Mouse (Mus musculus): ENCODE data around the gene Dohh. TPM values are rescaled to one million over a fixed set of nuclear protein-coding genes. Genes with fewer than 3 reads are reported as not detected.

Dohh gene
- polyA plus RNA-seq, 1 experiment from 2014 or later, result 73.5 TPM

DNA sequence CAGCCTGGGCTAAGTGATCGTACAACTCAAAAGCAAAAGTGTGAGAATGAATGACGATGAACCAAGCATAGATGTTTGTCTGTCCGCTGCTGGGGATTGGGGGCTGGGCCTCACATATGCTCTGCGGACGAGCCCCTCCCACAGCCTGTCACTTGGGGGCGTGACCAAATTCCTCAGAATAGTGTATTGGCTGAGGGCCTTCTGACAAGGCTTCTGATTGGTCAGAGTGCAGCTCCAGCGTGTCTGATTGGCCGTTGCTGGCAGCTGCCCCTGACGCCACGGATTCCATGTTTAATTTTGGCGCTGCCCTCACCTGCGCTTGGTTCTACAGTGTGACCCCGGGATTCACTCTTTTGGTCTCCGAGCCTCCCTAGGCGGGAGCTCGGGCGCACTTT lies 48.6 kb downstream of the Dohh start:
- H3K9ac ChIP-seq (replicated peaks), result no peak overlapping the region; the same call in 1 of the 2 replicates
- peaks cover 15% of the 10 kb centered on the region for H3K27me3 ChIP-seq
- H3K9me3 ChIP-seq, result no peaks in the 10 kb centered on the region
- H3K4me3 ChIP-seq (replicated peaks), result peak overlapping the region; percentile 29; the same call in 1 of the 2 replicates
- peak; percentile 80 for ATAC-seq
- 5% methylated on average over 17 of the region's 17 CpGs for WGBS
- peaks cover 31% of the 10 kb centered on the region for H3K4me1 ChIP-seq (replicated peaks)
- H3K27ac ChIP-seq, result no peak overlapping the region
- H3K36me3 ChIP-seq, result no peaks in the 10 kb centered on the region
- peak overlapping the region; percentile 53 for H3K4me2 ChIP-seq (replicated peaks)

DNA sequence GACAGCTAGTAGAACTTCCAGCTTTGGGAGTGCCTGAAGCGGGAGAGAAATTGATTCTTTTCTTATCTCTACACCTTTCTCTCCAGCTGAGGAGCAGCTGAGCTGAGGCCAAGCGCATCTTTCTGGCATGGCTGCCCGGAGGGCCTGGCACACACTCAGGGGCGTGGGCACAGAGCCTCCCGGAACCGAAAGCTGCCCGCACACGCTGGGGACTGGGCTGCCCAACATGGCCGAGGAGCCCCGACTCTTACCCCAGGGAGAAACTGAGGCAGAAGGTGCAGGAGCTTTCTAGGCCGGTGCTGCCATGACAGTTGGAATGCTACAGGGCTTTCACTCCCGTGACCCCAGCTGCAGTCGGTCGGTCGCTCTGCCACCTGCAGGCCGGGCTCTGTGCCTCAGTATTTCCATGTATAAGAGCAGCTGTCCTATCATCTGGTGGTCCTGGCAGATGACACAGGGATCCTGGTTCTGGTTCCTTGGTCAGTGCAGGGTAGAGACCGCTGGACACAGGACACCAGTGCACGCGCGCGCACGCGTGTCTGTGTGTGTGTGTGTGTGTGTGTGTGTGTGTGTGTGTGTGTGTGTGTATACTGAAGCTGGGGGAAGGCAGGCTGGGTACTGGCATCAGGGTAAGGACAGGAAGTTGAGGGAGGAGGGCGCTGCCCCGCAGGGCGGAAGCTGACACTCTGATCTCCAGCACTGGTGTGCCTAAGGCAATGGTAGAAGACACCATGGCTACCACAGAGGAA lies 49.5 kb downstream of the Dohh start:
- H3K9ac ChIP-seq (replicated peaks), result no peak overlapping the region
- H3K27me3 ChIP-seq, result peaks cover 9% of the 10 kb centered on the region
- no peak for ATAC-seq
- peak overlapping the region; percentile 53; the same call in 1 of the 2 replicates for H3K4me2 ChIP-seq (replicated peaks)
- H3K36me3 ChIP-seq, result no peaks in the 10 kb centered on the region
- 77% methylated on average over 26 of the region's 26 CpGs for WGBS
- H3K4me1 ChIP-seq (replicated peaks), result peaks cover 31% of the 10 kb centered on the region
- H3K27ac ChIP-seq, result no peak overlapping the region
- H3K9me3 ChIP-seq, result no peaks in the 10 kb centered on the region
- H3K4me3 ChIP-seq (replicated peaks), result no peak overlapping the region

GRCm38 (mm10) chr10:81434361-81435263 lies 50.4 kb downstream of the Dohh start:
- no peak overlapping the region for H3K27ac ChIP-seq
- peaks cover 24% of the 10 kb centered on the region for H3K4me1 ChIP-seq (replicated peaks)
- no peaks in the 10 kb centered on the region for H3K9me3 ChIP-seq
- no peak overlapping the region for H3K4me2 ChIP-seq (replicated peaks)
- H3K9ac ChIP-seq (replicated peaks), result peak overlapping the region; percentile 30; the same call in 1 of the 2 replicates
- WGBS, result 67% methylated on average over 15 of the region's 15 CpGs
- no peak overlapping the region for H3K4me3 ChIP-seq (replicated peaks)
- H3K27me3 ChIP-seq, result 0 out of 2 replicates have a peak, but pooled peaks cover 3% of the 10 kb centered on the region
- no peaks in the 10 kb centered on the region for H3K36me3 ChIP-seq
- no peak for ATAC-seq

GRCm38 (mm10) chr10:81435436-81435835 lies 51.2 kb downstream of the Dohh start:
- no peaks in the 10 kb centered on the region for H3K36me3 ChIP-seq
- 0 out of 2 replicates have a peak, but pooled peaks cover 3% of the 10 kb centered on the region for H3K27me3 ChIP-seq
- H3K9ac ChIP-seq (replicated peaks), result peak overlapping the region; percentile 30; the same call in 1 of the 2 replicates
- no peaks in the 10 kb centered on the region for H3K9me3 ChIP-seq
- H3K4me2 ChIP-seq (replicated peaks), result no peak overlapping the region
- WGBS, result 73% methylated on average over 3 of the region's 3 CpGs
- H3K4me3 ChIP-seq (replicated peaks), result no peak overlapping the region
- no peak for ATAC-seq
- no peak overlapping the region for H3K27ac ChIP-seq
- peaks cover 20% of the 10 kb centered on the region for H3K4me1 ChIP-seq (replicated peaks)

Small RNAs within 50 kb of the gene (microRNA-seq; reads per million reads assigned to microRNA genes)
- gene Mir1191b, result not detected
- gene Mir6913, result 0.62 reads per million

Other genes starting within 250 kb of the Dohh start
- 13.2 and 15.2 TPM in 2 replicates for gene Zbtb7a, start 249.2 kb upstream of the Dohh start, polyA plus RNA-seq (2015; fragmentation: Nextera tagmentation; extraction: Ambion mirVana)
- 60.0 and 60.9 TPM in 2 replicates for gene Pias4, start 216.5 kb upstream of the Dohh start, polyA plus RNA-seq (2015; fragmentation: Nextera tagmentation; extraction: Ambion mirVana)
- gene Eef2, start 207.8 kb upstream of the Dohh start, polyA plus RNA-seq (2015; fragmentation: Nextera tagmentation; extraction: Ambion mirVana), result 565 and 579 TPM in 2 replicates
- 48.4 and 67.3 TPM in 2 replicates for gene Dapk3, start 201.4 kb upstream of the Dohh start, polyA plus RNA-seq (2015; fragmentation: Nextera tagmentation; extraction: Ambion mirVana)
- 0.12 and 0.15 TPM in 2 replicates for gene 4930442H23Rik, start 200.6 kb upstream of the Dohh start, polyA plus RNA-seq (2015; fragmentation: Nextera tagmentation; extraction: Ambion mirVana)
- 0.16 TPM in 1 of 2 replicates, not detected in the other for gene Nmrk2, start 182.4 kb upstream of the Dohh start, polyA plus RNA-seq (2015; fragmentation: Nextera tagmentation; extraction: Ambion mirVana)
- gene Atcay, start 153.6 kb upstream of the Dohh start, polyA plus RNA-seq (2015; fragmentation: Nextera tagmentation; extraction: Ambion mirVana), result 66.0 and 77.3 TPM in 2 replicates
- gene Zfr2, start 151.3 kb upstream of the Dohh start, polyA plus RNA-seq (2015; fragmentation: Nextera tagmentation; extraction: Ambion mirVana), result 16.5 and 19.7 TPM in 2 replicates
- 7.2 and 8.8 TPM in 2 replicates for gene Matk, start 131.5 kb upstream of the Dohh start, polyA plus RNA-seq (2015; fragmentation: Nextera tagmentation; extraction: Ambion mirVana)
- gene Mrpl54, start 117.5 kb upstream of the Dohh start, polyA plus RNA-seq (2015; fragmentation: Nextera tagmentation; extraction: Ambion mirVana), result 138 and 148 TPM in 2 replicates
- 27.9 and 30.8 TPM in 2 replicates for gene Apba3, start 117.5 kb upstream of the Dohh start, polyA plus RNA-seq (2015; fragmentation: Nextera tagmentation; extraction: Ambion mirVana)
- gene Tjp3, start 92.8 kb upstream of the Dohh start, polyA plus RNA-seq (2015; fragmentation: Nextera tagmentation; extraction: Ambion mirVana), result 4.9 and 5.5 TPM in 2 replicates
- gene Pip5k1c, start 91.5 kb upstream of the Dohh start, polyA plus RNA-seq (2015; fragmentation: Nextera tagmentation; extraction: Ambion mirVana), result 92.8 and 99.6 TPM in 2 replicates
- gene Cactin, start 63.3 kb upstream of the Dohh start, polyA plus RNA-seq (2015; fragmentation: Nextera tagmentation; extraction: Ambion mirVana), result 35.5 and 35.8 TPM in 2 replicates
- gene Tbxa2r, start 55.7 kb upstream of the Dohh start, polyA plus RNA-seq (2015; fragmentation: Nextera tagmentation; extraction: Ambion mirVana), result 4.7 and 4.9 TPM in 2 replicates
- gene Gipc3, start 41.2 kb upstream of the Dohh start, polyA plus RNA-seq (2015; fragmentation: Nextera tagmentation; extraction: Ambion mirVana), result not detected in 2 replicates
- gene Hmg20b, start 33.9 kb upstream of the Dohh start, polyA plus RNA-seq (2015; fragmentation: Nextera tagmentation; extraction: Ambion mirVana), result 46.5 and 49.8 TPM in 2 replicates
- 8.8 and 10.1 TPM in 2 replicates for gene Mfsd12, start 26.9 kb upstream of the Dohh start, polyA plus RNA-seq (2015; fragmentation: Nextera tagmentation; extraction: Ambion mirVana)
- 0.44 and 0.70 TPM in 2 replicates for gene 4930404N11Rik, start 18.6 kb upstream of the Dohh start, polyA plus RNA-seq (2015; fragmentation: Nextera tagmentation; extraction: Ambion mirVana)
- gene Fzr1, start 5.9 kb upstream of the Dohh start, polyA plus RNA-seq (2015; fragmentation: Nextera tagmentation; extraction: Ambion mirVana), result 127 and 133 TPM in 2 replicates
- 6.9 and 7.2 TPM in 2 replicates for gene Gm48551, start within 50 bp of the Dohh start, polyA plus RNA-seq (2015; fragmentation: Nextera tagmentation; extraction: Ambion mirVana)
- gene Gm48552, start 4.6 kb downstream of the Dohh start, polyA plus RNA-seq (2015; fragmentation: Nextera tagmentation; extraction: Ambion mirVana), result 1.2 and 2.1 TPM in 2 replicates
- gene Smim24, start 8.6 kb downstream of the Dohh start, polyA plus RNA-seq (2015; fragmentation: Nextera tagmentation; extraction: Ambion mirVana), result 1.4 and 1.9 TPM in 2 replicates
- gene Nfic, start 71.2 kb downstream of the Dohh start, polyA plus RNA-seq (2015; fragmentation: Nextera tagmentation; extraction: Ambion mirVana), result 13.1 and 15.2 TPM in 2 replicates
- 75.5 and 79.4 TPM in 2 replicates for gene Celf5, start 98.3 kb downstream of the Dohh start, polyA plus RNA-seq (2015; fragmentation: Nextera tagmentation; extraction: Ambion mirVana)
- gene Ncln, start 112.0 kb downstream of the Dohh start, polyA plus RNA-seq (2015; fragmentation: Nextera tagmentation; extraction: Ambion mirVana), result 57.1 and 58.2 TPM in 2 replicates
- 0.64 and 0.77 TPM in 2 replicates for gene S1pr4, start 115.7 kb downstream of the Dohh start, polyA plus RNA-seq (2015; fragmentation: Nextera tagmentation; extraction: Ambion mirVana)
- gene Gna15, start 139.8 kb downstream of the Dohh start, polyA plus RNA-seq (2015; fragmentation: Nextera tagmentation; extraction: Ambion mirVana), result 0.94 and 1.0 TPM in 2 replicates
- gene Gna11, start 160.8 kb downstream of the Dohh start, polyA plus RNA-seq (2015; fragmentation: Nextera tagmentation; extraction: Ambion mirVana), result 74.5 and 77.1 TPM in 2 replicates
- 451 and 572 TPM in 2 replicates for gene Aes, start 175.1 kb downstream of the Dohh start, polyA plus RNA-seq (2015; fragmentation: Nextera tagmentation; extraction: Ambion mirVana)
- gene Tle2, start 190.1 kb downstream of the Dohh start, polyA plus RNA-seq (2015; fragmentation: Nextera tagmentation; extraction: Ambion mirVana), result 23.6 and 26.2 TPM in 2 replicates
- gene Tle6, start 216.6 kb downstream of the Dohh start, polyA plus RNA-seq (2015; fragmentation: Nextera tagmentation; extraction: Ambion mirVana), result 2.8 and 4.4 TPM in 2 replicates
- gene BC025920, start 221.8 kb downstream of the Dohh start, polyA plus RNA-seq (2015; fragmentation: Nextera tagmentation; extraction: Ambion mirVana), result 2.9 and 3.0 TPM in 2 replicates
- 64.7 and 67.4 TPM in 2 replicates for gene Sirt6, start 243.4 kb downstream of the Dohh start, polyA plus RNA-seq (2015; fragmentation: Nextera tagmentation; extraction: Ambion mirVana)
- gene Ankrd24, start 244.1 kb downstream of the Dohh start, polyA plus RNA-seq (2015; fragmentation: Nextera tagmentation; extraction: Ambion mirVana), result 8.5 and 9.3 TPM in 2 replicates

Measured in midbrain, embryonic 13.5 days (tissue).